Mouse (Mus musculus) C2C12 (cell line): ENCODE measurements around the gene Vmn1r155.
"Not testable (repeated sequence)": the region's sequence is repeated elsewhere in the genome, so short reads cannot be mapped to it uniquely, and the experiment has no call there.

Experiments
- CEBPB ChIP-seq: IDR thresholded peaks from one replicate; pipeline ENCODE4 v1.6.1; 2011; ENCODE audit warnings: low read depth, mild to moderate bottlenecking, control low read depth, moderate library complexity
- CTCF ChIP-seq: IDR thresholded peaks from one replicate; pipeline ENCODE4 v1.5.1; 2011; ENCODE audit not compliant: control insufficient read depth, insufficient read depth, insufficient read length
- MAX ChIP-seq: IDR thresholded peaks from one replicate; pipeline ENCODE4 v1.6.1; 2011; ENCODE audit warnings: mild to moderate bottlenecking, control low read depth
- MYOG ChIP-seq: IDR thresholded peaks from one replicate; pipeline ENCODE4 v1.6.1; 2011; ENCODE audit not compliant: control insufficient read depth, insufficient read length; ENCODE audit errors: extremely low read depth
- USF1 ChIP-seq: IDR thresholded peaks from one replicate; pipeline ENCODE4 v1.6.1; 2011; ENCODE audit warnings: low read depth, mild to moderate bottlenecking, control low read depth, moderate library complexity

GRCm38 (mm10) chr7:22692217-22692616 is 34.4 kb downstream of the Vmn1r155 start, which contains the start of gene Gm8693:
- TF ChIP-seq USF1, MAX, CTCF, CEBPB, MYOG: not testable (repeated sequence)
